Mouse (Mus musculus) urinary bladder, adult 18-20 months (tissue): ENCODE measurements around the gene Rasip1.

Source experiments
- DNase-seq, 2 experiments: peaks; one replicate each; pipeline ENCODE4 v3.0.0; 2022; ENCODE audit warnings: low spot score in 2 of 2, mixed read lengths in 2 of 2

Gene Rasip1

DNA sequence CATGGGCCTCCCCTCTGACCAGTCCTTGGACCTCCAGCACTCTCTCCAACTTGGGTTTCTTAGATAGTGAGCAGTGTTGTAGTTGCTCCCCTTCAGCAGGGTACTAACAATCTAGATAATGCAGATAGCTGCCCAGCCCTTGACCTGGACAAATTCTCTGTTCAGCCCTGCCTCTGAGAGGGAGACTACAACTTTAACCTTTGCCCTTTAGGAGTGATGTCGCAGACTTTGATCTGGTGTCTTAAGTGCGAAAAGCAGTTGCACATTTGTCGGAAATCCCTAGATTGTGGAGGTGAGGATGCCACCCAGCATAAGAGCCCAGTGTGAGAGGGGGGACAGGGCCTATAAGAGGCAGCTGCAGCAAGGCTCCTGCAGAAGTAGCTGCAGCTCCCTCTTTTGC is 2.6 kb upstream of the Rasip1 start:
- no peak for DNase-seq

DNA sequence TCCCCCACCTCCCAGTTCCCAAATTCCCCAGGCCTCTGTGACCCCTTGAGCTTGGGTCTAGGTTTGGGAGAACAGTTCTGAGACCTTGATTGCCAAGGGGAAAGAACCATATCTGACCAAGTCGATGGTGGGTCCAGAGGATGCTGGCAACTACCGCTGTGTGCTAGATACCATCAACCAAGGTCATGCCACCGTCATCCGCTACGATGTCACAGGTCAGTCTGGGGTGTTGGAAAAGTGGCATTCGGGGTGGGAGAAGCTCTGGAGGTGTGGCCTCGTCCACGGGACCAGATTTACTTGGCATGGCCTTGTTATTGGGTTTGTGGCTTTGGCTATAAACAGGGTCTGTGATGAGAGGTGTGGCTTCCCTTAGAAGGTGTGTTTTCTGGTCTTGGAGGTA is 1.8 kb upstream of the Rasip1 start:
- no peak for DNase-seq

DNA sequence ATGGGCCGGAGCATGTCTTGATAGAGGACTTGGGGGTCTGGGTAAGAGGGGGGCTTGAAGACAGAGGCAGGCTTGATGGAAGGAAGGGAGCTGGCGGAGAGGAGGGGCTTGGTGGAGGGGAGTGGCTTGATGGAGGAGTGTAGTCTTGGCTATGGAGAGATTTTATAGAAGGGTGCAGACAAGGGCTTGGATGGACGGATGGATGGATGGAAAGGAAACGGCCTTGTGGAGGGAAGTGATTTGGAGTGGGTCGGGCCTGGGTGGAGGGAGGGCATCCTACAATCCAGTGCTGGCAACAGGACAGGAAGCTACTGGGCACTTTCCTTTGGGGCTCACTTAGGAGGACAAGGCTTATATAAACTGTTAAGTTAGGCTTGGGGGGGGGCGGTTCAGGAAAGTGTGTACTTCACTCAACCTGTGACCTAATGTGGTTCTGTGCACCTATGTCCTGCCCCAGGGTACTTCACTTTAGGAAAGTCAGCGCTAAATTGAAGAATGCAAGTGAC is 664 bp upstream of the Rasip1 start:
- DNase-seq = no peak

DNA sequence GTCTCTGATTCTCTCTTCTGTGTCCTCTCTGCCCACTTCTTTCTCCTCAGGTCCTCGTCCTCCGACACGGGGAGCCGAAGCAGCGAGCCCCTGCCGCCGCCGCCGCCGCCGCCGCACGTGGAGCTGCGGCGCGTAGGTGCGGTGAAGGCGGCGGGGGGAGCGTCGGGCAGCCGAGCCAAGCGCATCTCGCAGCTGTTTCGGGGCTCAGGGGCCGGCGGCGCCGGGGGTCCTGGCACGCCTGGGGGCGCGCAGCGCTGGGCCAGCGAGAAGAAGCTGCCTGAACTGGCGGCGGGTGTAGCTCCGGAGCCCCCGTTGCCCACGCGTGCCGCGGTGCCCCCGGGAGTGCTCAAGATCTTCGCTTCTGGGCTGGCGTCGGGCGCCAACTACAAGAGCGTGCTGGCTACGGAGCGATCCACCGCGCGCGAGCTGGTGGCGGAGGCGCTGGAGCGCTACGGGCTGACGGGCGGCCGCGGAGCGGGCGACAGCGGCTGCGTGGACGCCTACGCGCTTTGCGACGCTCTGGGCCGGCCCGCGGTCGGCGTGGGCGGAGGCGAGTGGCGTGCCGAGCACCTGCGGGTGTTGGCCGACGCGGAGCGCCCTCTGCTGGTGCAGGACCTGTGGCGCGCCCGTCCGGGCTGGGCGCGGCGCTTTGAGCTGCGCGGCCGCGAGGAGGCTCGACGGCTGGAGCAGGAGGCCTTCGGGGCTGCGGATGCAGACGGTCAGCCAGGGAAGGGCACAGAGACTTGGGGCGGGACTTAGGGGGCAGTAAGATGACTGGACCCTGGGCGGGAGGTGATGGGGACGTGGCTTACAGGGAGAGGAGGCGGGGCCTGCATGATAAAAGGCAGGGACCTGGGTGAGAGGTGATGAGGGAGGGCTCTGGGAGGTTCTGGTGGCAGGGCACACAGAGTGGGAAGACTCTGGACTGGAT is 1.3 kb downstream of the Rasip1 start:
- DNase-seq = peak; percentile 81 to 89

DNA sequence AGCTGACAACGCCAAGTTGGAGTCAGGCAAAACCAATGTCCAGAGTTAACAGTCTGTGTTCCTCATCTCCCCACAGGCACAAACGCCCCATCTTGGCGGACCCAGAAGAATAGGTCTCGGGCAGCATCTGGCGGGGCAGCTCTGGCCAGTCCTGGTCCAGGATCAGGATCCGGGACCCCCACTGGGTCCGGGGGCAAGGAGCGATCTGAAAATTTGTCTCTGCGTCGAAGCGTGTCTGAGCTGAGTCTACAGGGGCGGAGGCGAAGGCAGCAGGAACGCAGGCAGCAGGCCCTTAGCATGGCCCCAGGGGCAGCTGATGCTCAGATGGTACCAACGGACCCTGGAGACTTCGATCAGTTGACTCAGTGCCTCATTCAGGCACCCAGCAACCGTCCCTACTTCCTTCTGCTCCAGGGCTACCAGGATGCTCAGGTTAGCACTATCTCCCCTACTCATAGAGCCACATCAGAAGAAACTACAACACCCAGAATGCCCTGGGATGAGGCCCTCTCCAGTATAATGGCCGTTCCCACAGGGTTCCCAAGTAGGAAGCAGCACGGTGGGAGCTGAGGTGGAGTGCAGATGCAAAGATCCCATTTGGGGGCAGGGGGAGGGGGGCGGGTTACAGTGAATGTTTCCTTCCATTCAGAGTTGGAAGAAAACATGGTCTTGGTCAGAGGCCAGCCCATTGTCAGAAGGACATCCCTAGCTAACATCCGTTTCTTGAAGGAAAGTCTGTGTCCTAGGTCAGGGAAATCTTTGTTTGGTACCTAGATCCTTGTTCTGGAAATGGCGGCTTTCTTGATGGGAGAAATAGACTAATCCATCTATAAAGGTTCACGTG is 3.0 kb downstream of the Rasip1 start:
- DNase-seq = no peak

DNA sequence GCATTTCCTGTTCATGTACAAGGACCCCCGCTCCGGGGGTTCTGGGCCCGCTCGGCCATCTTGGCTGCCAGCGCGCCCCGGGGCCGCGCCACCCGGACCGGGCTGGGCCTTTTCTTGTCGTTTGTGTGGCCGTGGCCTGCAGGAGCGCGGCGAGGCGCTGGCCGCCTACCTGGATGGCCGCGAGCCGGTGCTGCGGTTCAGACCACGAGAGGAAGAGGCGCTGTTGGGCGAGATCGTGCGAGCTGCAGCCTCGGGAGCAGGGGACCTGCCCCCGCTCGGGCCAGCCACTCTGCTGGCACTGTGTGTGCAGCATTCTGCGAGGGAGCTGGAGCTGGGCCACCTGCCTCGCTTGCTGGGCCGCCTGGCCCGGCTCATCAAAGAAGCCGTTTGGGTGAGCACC is 5.2 kb downstream of the Rasip1 start:
- DNase-seq = no peak

DNA sequence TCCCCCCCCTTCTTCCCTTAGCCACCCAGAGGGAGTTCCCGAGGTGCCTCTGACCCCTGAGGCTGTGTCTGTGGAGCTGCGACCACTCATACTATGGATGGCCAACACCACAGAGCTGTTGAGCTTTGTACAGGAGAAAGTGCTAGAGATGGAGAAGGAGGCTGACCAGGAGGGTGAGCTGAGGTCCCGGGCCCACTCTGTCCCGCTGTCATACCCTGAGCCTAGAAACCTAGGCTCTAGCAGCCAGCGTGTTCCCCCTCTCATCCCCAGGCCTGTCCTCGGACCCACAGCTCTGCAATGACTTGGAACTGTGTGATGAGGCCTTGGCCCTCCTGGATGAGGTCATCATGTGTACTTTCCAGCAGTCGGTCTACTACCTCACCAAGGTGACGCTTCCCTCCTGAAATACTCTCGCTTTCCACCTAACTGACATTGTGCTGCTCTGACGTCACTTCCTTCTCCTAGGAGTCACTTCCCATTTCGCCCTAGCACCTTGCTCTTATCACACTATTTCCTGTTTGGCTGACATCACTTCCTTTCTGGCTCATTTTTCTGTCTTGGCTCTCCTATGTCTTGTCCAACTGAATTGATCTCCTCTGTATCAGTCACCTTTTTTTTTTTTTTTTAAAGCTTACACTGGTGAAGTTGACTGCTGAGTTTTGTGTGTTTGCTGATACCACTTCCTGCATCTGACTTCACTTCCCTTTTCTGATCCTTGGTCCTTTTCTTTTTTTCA is 7.8 kb downstream of the Rasip1 start:
- DNase-seq = no peak

DNA sequence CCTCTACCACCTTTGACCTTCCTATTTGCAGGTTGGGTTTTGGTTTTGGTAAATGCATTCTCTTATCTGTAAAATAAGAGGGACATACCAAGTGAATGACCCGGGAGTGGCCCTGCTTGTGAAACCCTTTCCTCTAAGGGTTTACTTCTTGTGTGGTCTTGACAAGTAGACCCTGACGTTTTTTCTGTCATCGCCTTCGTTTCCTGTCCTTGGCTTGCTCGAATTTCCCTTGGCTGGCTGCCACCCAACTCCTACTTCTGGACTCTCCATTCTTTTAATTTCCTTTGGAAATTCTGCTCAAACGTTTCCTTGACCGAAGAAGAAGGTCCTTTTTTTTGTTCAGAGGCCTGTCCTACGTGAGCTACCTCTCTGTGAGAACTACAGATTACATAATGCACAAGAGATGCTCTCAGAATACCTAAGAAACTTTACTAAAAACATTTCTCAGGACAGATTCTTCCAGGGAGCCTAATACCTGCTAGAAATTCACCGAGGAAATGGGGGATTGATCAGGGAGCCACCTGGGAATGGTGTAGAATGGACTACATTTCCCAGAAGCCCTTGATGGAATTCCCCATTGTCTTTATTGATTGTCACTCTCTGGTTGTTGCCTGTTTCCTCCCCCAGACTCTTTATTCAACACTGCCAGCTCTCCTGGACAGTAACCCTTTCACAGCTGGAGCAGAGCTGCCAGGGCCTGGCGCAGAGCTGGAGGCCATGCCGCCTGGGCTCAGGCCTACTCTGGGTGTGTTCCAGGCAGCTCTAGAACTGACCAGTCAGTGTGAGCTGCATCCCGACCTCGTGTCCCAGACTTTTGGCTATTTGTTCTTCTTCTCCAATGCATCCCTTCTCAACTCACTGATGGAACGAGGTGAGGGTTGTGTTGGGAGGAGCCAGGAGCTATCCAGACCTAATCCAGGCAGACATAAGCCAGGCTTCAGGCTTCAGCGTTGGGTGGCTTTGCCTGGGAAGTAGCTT is 8.7 kb downstream of the Rasip1 start:
- no peak for DNase-seq

DNA sequence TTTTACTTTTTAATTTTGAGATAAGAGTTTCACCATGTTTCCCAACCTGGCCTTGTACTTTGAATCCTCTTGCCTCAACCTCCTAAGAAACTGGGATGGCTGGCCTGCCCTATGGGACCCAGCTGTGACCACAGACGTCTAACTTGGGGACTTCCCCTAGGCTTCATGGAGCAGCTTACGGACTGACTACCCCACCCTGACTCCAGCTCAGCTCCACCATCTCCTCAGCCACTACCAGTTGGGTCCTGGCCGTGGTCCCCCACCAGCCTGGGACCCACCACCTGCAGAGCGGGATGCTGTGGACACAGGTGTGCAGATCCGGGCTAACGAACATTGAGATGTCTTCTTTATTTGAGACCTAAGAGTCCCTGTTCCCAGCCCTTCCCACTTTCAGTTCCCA is 10.4 kb downstream of the Rasip1 start:
- DNase-seq = no peak

DNA sequence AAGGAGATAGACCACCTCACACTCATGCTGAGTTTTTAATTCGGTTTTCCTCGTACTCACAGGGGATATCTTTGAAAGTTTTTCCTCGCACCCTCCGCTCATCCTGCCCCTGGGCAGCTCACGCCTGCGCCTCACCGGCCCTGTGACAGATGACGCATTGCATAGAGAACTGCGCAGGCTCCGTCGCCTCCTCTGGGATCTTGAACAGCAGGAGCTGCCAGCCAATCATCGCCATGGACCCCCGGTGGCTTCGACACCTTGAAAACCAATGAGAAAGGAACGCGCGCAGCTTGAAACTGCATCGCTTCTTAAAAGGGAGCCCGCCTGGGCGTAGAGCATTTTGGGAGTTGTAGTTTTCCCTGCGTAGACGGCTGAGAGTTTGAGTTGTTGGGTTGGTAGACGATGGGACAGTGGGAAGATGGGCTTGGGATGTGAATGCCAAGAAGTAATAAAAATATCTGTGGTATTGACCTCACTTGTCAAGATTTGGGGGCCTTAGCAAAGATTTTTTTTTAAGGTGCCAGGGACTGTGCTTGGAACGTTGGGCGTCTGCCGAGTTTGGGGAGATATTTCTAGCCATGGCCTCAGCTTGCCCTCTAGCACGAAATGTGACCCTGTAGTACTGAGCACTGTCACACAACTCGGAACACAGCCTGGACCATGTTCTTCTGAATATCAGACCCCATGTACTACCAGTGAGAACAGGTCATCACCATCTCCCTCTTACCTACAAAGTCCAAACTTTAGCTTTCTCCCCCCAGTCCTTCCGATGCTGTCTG is 11.5 kb downstream of the Rasip1 start:
- peak; percentile 65 to 89 for DNase-seq

DNA sequence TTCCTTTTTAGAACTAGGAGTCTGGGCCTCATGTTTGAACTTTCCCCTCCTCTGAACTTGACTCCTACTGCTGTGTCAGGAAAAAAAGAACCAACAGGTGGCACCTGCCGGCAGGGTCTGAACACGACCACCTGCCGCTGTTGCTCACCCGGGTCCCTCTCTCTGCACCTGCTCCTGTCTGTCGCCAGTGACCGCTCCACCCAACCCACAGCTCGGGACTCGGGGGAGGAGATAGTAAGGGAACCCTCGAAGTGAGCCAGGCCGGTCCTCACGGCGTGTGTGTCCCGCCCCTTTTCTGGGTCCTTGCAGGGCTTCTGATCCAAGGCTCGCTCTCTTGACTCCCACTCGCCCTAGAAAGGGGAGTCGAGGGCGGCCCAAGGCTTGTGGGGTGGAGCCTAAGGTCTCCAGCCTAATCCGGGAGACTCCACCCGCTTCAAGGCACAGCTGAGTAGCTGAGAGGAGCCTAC is 12.3 kb downstream of the Rasip1 start, which contains the start of gene Mamstr:
Mamstr (plus strand) TSS at position 417 of the 467 bp plus-strand sequence.
- DNase-seq = no peak

DNA sequence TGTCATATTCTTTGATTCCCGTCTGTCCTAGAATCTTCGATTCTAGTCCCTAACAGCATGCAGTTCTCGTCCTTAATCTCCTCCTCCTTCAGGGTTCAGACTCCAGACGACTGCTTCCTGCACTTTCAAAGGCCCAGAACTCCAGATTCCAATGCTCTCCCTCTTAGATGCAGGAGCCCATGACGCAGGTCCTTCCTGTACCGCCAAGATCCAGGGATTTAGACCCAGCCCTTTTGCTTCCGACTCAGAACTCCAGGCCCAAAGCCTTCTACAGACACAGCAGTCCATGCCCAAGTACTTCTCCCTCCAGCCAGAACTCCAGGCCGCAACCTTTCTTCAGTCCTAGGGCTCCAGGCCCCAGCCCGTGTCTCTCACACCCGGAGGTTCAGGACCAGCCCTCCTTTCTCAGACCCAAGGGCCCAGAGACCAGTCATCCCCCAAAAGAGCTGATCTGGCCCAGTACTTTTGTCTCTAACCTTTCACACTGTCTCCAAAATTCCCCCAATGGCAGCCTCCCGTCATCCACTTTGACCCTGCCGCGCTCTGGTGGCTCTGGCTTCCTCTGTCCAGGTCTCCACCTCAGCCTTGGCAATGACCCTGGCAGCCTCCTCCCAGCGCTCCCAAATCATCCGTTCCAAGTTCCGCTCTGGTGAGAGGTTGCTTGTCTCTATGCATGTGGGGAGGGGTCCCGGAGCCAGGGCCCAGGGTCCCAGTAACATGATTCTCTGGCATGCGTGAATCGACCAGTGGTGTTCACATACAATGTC is 13.1 kb downstream of the Rasip1 start:
- DNase-seq = no peak

DNA sequence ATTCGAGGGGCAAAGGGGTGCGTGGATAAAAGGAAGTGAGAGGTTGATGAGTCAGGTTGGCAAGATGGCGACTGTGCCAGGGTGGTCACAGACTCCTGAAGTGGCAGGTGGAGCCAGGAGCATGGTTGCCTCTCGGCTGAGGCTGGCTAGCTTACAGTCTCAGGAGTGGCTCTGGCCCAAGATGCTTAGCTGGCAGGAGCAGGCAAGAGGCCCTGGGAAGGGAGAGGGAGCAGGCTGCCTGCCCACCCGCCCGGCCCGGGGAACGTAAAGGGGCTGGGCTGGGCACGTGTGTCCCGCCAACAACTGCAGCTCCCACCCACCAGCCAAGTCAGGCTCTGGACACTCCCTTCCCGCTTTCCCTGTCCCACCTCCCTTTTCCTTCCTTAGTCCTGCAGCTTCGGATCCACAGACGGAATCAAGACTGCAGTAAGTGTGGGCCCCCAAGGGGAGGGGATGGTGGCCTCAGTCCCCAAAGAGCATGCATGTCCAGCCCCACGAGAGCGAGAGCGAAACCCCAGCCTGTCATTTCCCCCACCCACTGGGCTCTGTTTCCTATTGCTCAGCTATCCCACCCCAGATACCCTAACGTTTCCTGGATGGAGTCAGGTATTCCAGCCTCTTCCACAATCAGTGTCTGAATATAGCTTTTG is 14.2 kb downstream of the Rasip1 start:
- no peak for DNase-seq

DNA sequence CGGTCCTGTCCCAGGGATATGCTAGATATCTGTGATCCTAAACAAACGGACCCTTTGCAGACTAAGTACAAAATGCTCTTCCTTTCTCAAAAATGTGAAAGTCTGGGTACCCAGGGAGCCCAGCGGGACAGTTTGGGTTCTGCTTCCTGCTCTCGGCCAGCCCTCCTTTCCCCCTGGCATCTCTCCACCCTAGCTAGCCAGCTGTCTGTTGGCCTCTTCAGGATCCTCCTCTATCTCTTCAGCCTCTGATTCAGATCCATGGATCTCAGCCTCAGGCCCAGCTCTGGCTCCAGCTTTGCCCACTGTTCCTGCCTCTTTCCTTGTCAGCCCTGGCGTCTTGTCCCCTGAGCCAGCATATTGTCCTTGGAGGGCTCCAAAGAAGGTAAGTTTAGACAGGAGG is 14.8 kb downstream of the Rasip1 start:
- DNase-seq = no peak

DNA sequence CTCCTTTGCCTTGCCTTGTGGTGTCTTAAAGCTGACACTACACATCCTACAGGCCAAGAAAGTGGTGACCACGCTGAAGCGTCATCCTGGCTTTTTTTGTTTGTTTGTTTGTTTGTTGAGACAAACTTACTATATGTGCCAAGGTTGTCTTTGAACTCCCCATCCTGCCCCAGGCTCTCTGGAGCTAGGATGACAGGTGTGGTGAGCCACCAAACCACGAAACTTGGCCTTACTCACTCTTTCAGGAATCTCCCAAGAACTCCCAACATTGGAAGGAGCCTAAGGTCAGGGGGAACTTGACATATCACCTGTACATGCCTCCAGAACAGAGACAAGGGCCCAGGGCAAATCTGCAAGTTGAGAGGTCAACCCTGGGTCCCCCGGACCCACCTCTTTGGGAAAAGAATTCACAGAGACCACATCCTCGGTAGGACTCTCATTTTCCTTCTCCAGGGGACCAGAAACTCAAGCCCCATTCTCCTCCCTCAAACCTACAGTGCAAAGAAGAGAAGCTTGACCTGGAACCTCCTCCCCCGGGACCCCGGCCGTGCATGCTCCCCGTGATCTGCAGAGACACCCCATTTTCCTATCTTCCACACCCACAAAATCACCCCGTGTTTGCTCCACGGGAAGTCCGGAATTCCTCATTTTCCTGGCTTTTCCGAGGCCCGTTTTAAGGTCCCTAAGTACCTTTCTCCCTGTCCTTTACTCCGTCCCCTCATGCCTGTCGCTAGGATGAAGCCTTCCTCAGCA is 15.4 kb downstream of the Rasip1 start:
- no peak for DNase-seq

DNA sequence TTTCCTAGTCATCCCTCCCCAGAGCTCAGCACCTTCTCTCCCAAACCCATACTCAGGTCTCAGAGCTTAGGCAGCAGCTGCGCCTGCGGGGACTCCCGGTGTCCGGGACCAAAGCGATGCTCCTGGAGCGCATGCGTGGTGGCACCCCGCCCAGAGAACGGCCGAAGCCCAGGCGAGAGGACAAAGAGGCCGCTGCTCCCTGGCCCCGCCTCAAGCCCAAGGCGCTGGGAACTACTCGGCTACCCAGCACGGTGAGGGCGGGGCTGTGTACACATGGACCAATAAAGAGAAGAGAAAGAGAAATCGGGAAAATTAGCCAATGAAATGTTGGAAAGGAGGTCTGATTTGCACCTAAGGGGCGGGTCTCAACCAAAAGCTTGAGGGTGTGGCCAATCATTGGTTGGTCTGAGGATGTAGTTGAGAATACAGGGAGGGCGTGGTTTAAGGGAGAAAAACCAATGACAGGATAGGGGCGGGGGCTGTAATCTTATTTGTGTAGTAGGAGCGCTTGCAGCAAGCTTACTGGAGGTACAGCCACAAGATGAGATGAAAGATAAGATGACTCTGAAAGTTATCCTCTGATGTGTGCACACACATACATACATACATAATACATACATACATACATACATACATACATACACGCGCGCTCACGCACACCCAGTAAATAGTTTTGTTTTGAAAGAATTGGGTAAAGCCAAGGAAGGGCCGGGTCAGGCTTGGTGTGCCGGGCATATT is 16.3 kb downstream of the Rasip1 start:
- peak; percentile 58 to 79 for DNase-seq

DNA sequence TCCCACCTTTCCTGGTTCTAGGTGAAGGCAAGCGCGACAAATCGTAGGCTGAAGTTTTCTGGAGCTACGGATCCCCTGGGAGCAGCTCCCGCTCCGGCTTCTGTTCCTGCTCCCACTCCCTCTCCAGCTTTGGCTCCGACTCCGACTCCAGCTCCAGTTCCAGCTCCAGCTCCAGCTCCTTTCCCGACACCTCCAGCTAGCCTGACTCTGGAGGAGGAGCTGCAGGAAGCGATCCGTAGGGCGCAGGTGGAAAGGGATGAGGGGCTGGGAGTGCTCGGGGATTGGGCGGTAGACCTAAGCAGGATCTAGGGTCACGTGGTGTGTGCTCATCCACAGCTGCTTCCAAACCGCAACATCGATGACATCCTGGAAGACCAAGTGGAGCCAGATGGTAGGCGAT is 16.9 kb downstream of the Rasip1 start:
- DNase-seq = no peak
